Mouse (Mus musculus) heart, postnatal 0 days (tissue): ENCODE measurements around the gene Arhgef40. TPM values are rescaled to one million over a fixed set of nuclear protein-coding genes. Genes with fewer than 3 reads are reported as not detected.

Source experiments
- ATAC-seq: fragments of 200-750 bp; cut with Nextera tagmentation; 2 replicates; pipeline ENCODE4 v1.8.0; 2017; ENCODE audit warnings: low read depth, moderate number of reproducible peaks, moderate library complexity; ENCODE audit not compliant: insufficient read depth
- DNase-seq: peaks from one replicate; pipeline ENCODE4 v3.0.0-alpha.2; 2016; ENCODE audit warnings: low spot score
- H3K27ac ChIP-seq: fragments of 300-500 bp; sonication (generic); 2 replicates; pipeline ENCODE4 v1.5.1; 2014; ENCODE audit warnings: low read depth, mild to moderate bottlenecking
- H3K27me3 ChIP-seq: fragments of 300-500 bp; sonication (generic); 2 replicates; pipeline ENCODE4 v1.6.1; 2014; ENCODE audit warnings: low read length, mixed read lengths; ENCODE audit not compliant: control insufficient read depth, insufficient read depth
- H3K36me3 ChIP-seq: fragments of 300-500 bp; sonication (generic); replicated peaks from 2 replicates; pipeline ENCODE4 v1.6.1; 2014; ENCODE audit warnings: low read length, mixed read lengths; ENCODE audit not compliant: control insufficient read depth, insufficient read depth
- H3K4me1 ChIP-seq: fragments of 300-500 bp; sonication (generic); 2 replicates; pipeline ENCODE4 v1.6.1; 2014; ENCODE audit warnings: antibody characterized with exemption; ENCODE audit not compliant: control insufficient read depth, insufficient read depth
- H3K4me2 ChIP-seq: fragments of 300-500 bp; sonication (generic); 2 replicates; pipeline ENCODE4 v1.6.1; 2014; ENCODE audit warnings: low read depth, mild to moderate bottlenecking, low read length, moderate library complexity
- H3K4me3 ChIP-seq: fragments of 300-500 bp; sonication (generic); 2 replicates; pipeline ENCODE4 v1.5.1; 2014; ENCODE audit warnings: low read depth, low read length
- H3K9ac ChIP-seq: fragments of 300-500 bp; sonication (generic); replicated peaks from 2 replicates; pipeline ENCODE4 v1.6.1; 2014; ENCODE audit warnings: low read depth, low read length, mixed read lengths
- H3K9me3 ChIP-seq: fragments of 300-500 bp; sonication (generic); replicated peaks from 2 replicates; pipeline ENCODE4 v1.6.1; 2016; ENCODE audit warnings: low read length; ENCODE audit not compliant: control insufficient read depth
- CTCF ChIP-seq: IDR thresholded peaks from 2 replicates; pipeline ENCODE4 v1.5.1; 2016; ENCODE audit warnings: antibody characterized with exemption, control low read depth, low read depth
- EP300 ChIP-seq: IDR thresholded peaks from 2 replicates; pipeline ENCODE4 v1.6.1; 2016; ENCODE audit warnings: antibody characterized with exemption, low read depth
- WGBS: fragments of 180-500 bp; shearing (Covaris S2); extraction: QIAGEN DNeasy Blood & Tissue Kit; methylation state at CpG from one replicate; pipeline ENCODE4 v1.1.7; 2014; 5-methylcytosine and 5-hydroxymethylcytosine counted together
- polyA plus RNA-seq: library from polyadenylated mRNA; unstranded; fragments of >200 nt; fragmentation: Nextera tagmentation; extraction: Ambion mirVana; gene quantifications from 2 replicates; pipeline ENCODE4 v1.2.1, GENCODE M21; 2015
- total RNA-seq: library from RNA; depleted of rRNA; stranded (reverse); fragments of >200 nt; gene quantifications from 2 replicates; pipeline ENCODE4 v1.2.3, GENCODE M21; 2014; ENCODE audit warnings: low replicate concordance

Gene Arhgef40
- total and polyA plus RNA-seq, 2 experiments from 2014 or later, result 26.9 to 36.4 TPM

DNA sequence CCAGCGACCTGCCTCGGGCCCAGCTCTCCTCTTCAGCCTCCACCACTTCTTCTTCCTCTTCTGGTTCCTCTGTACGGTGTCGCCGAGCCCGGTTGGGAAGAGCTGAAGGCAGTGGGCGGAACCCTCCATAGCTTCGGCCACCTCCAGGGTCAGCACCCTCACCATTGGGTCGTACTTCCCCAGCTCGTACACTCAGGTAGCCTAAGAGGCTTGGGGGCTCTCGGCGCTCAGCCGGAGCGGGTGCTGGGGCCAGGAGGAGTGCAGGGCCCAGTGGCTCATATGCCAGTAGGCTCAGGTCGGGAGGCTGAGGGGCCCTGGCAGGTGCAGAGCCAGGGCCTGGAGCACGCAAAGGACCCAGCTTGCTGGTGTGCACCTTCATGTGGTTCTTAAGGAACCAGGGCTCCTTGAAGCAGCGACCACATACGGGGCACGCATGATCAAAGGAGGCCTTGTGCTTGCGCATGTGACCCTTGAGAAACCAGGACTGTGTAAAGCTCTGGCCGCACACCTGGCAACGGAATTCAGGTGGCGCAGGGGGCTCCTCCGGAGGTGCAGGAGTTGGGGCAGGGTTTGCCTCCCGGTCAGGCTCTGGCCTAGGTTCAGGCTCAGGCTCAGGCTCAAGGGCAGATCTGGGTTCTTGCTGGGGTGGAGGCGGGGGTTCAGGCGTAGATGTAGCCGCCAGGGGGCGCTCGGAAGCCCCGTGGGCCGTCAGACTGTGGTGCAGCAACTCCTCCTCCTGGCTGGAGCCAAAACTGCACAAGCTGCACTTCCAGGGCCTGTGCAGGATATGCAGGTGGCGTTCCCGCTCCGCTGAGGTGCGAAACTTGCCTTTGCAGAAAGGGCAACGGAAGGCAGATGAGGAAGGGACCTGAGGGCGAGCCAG, 24.0 kb downstream of the Arhgef40 start:
- Histone ChIP-seq H3K27me3 (no peaks in the 10 kb centered on the region), H3K9me3 (no peaks in the 10 kb centered on the region), H3K4me2 (no peak overlapping the region), H3K27ac (peak overlapping the region; percentile 40; the same call in 1 of the 2 replicates), H3K36me3 (peaks cover 50% of the 10 kb centered on the region), H3K4me3 (no peak overlapping the region), H3K4me1 (peaks cover 20% of the 10 kb centered on the region), H3K9ac (no peak overlapping the region)
- ATAC-seq, result peak; percentile 73
- TF ChIP-seq CTCF (peak; percentile 99), EP300 (no peak)
- DNase-seq, result peak; percentile 73
- WGBS, result 54% methylated on average over 38 of the region's 38 CpGs

DNA sequence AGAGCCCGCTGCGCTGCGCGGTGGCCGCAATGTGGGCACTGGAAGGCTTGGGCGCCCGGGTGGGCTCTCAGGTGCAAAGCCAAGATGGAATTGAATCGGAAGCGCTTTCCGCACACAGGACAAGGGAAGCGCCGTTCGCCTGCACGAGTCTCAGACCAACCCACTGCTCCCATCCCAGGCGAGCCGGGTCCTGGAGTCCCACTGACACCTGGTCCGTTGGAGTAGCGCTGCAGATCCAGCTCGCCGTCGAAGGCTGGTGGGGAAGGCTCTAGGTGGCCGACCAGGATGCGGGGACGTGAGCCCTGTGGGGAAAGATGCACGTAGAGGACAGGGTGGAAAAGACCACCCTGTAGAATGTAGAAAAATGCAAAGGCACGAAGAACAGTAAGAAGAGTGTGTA, 24.8 kb downstream of the Arhgef40 start:
- Histone ChIP-seq H3K9me3 (no peaks in the 10 kb centered on the region), H3K36me3 (peaks cover 42% of the 10 kb centered on the region), H3K9ac (no peak overlapping the region), H3K27me3 (no peaks in the 10 kb centered on the region), H3K4me3 (no peak overlapping the region), H3K27ac (no peak overlapping the region; the same call in 1 of the 2 replicates), H3K4me2 (no peak overlapping the region), H3K4me1 (peaks cover 23% of the 10 kb centered on the region)
- TF ChIP-seq CTCF, result no peak
- TF ChIP-seq EP300, result no peak
- ATAC-seq (no peak), DNase-seq (no peak)
- WGBS, result 64% methylated on average over 26 of the region's 26 CpGs

DNA sequence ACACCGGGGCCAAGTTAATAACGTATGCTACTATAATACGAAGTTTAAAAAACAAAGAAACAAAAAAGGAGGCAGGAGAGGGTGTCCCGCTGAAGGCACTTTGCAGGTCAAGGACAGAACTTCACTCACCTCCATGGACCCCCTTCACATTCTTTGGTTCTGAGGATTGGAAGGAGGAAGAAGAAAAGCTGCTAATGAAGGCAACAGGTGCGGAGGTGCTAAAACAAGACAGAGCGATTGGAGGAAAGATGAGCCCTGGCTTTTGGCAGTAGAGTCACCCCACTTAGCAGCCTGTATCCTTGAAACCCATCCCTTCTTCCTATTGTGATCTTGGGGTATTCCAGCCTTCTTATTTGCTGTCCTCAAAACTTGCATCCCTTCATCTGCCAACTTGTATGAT, 25.3 kb downstream of the Arhgef40 start:
- Histone ChIP-seq H3K9ac (no peak overlapping the region), H3K9me3 (no peaks in the 10 kb centered on the region), H3K4me3 (no peak overlapping the region), H3K27me3 (no peaks in the 10 kb centered on the region), H3K27ac (no peak overlapping the region), H3K4me2 (no peak overlapping the region), H3K36me3 (peaks cover 37% of the 10 kb centered on the region), H3K4me1 (peaks cover 23% of the 10 kb centered on the region)
- DNase-seq, result no peak
- 86% methylated on average over 6 of the region's 6 CpGs for WGBS
- no peak for ATAC-seq
- no peak for TF ChIP-seq EP300

DNA sequence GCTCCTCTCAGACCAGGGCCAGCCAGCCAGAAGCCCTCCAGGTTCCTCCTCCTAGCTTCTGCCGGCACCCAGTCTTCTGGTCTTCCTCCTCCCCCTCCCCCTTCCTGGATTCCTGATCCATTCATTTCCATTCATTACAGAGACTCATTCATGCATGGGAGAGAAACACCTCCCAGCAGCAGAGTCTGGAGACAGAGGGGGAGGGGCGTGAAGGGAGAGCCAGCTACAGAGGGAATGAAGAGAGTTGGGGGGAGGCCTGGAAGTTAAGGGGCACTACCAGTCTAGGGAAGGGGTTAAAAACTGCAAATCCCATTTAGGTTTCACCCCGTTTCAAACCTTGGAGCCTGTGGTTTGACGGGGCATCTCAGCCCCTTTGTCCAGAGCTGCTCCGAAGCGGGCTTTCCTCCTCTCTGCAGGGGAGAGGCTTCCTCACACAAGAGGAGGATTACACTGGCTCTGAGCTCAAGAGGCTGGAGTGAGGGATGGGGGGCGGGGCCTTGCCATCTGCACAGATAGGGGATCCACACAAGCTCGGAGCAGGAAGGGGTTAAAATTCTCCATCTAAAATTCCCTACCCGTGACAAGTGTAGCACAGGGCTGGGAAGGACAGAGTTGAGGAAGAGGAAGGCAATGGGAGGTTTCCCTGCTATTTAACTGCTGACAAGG, 26.1 kb downstream of the Arhgef40 start:
- ATAC-seq, result no peak
- Histone ChIP-seq H3K27me3 (no peaks in the 10 kb centered on the region), H3K9ac (0 out of 2 replicates have a peak overlapping the region, but pooled peaks have one; percentile 21), H3K9me3 (no peaks in the 10 kb centered on the region), H3K4me3 (no peak overlapping the region), H3K27ac (no peak overlapping the region), H3K4me2 (peak overlapping the region; percentile 20), H3K36me3 (peaks cover 34% of the 10 kb centered on the region), H3K4me1 (peaks cover 27% of the 10 kb centered on the region)
- no peak for TF ChIP-seq EP300
- no peak for TF ChIP-seq CTCF
- DNase-seq, result peak; percentile 31
- 10% methylated on average over 9 of the region's 9 CpGs for WGBS

DNA sequence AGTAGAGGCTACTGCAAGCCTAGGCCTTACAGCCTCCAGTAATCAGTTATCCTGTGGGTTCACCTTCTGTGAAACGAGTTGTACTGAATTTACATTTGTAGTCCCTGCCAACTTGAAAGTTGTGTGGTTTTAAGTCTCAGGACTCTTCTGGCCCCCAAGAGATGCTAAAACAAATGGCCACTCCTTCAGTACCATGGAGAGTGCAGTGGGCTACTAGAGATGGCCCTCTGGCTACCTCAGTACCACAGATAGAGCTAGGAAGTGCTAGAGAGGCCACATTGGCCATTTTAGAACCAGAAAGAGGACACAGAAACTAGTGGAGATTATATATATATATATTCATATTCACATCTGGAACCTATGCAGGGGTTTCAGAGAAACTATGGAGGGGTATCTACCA, 27.2 kb downstream of the Arhgef40 start:
- Histone ChIP-seq H3K9ac (no peak overlapping the region), H3K4me1 (peaks cover 31% of the 10 kb centered on the region), H3K36me3 (peaks cover 23% of the 10 kb centered on the region), H3K9me3 (no peaks in the 10 kb centered on the region), H3K4me2 (no peak overlapping the region), H3K27ac (no peak overlapping the region), H3K27me3 (no peaks in the 10 kb centered on the region), H3K4me3 (no peak overlapping the region)
- ATAC-seq, result no peak
- no peak for TF ChIP-seq CTCF
- WGBS, result 61% methylated on average over 1 of the region's 1 CpGs
- no peak for DNase-seq
